Mouse (Mus musculus) midbrain, embryonic 16.5 days (tissue): Measurements from ENCODE around the gene Chid1. TPM values are rescaled to one million over a fixed set of nuclear protein-coding genes. Genes with fewer than 3 reads are reported as not detected.
A peak's percentile ranks its signal among the peaks of the same experiment; 100 is the strongest.
"Not testable (repeated sequence)": the region's sequence is repeated elsewhere in the genome, so short reads cannot be mapped to it uniquely, and the experiment has no call there.

Experiments
- ATAC-seq: fragments of 200-750 bp; cut with Nextera tagmentation; 2 replicates; pipeline ENCODE4 v1.8.0; 2017; ENCODE audit warnings: moderate TSS enrichment
- H3K27ac ChIP-seq: fragments of 300-500 bp; sonication (generic); 2 replicates; pipeline ENCODE4 v1.5.1; 2014; ENCODE audit warnings: mild to moderate bottlenecking, low read length, mixed read lengths
- H3K27me3 ChIP-seq: fragments of 300-500 bp; sonication (generic); 2 replicates; pipeline ENCODE4 v1.6.1; 2014; ENCODE audit warnings: low read depth, low read length, mixed read lengths; ENCODE audit not compliant: control insufficient read depth, insufficient read depth
- H3K36me3 ChIP-seq: fragments of 300-500 bp; sonication (generic); 2 replicates; pipeline ENCODE4 v1.6.1; 2014; ENCODE audit warnings: mild to moderate bottlenecking, low read length, moderate library complexity, mixed read lengths; ENCODE audit not compliant: control insufficient read depth, insufficient read depth
- H3K4me1 ChIP-seq: fragments of 300-500 bp; sonication (generic); 2 replicates; pipeline ENCODE4 v1.6.1; 2014; ENCODE audit warnings: mild to moderate bottlenecking, low read length, mixed read lengths; ENCODE audit not compliant: control insufficient read depth, insufficient read depth
- H3K4me2 ChIP-seq: fragments of 300-500 bp; sonication (generic); 2 replicates; pipeline ENCODE4 v1.6.1; 2014; ENCODE audit warnings: mild to moderate bottlenecking, low read length, mixed read lengths
- H3K4me3 ChIP-seq: fragments of 300-500 bp; sonication (generic); 2 replicates; pipeline ENCODE4 v1.5.1; 2014; ENCODE audit warnings: low read depth, mild to moderate bottlenecking, low read length, moderate library complexity, mixed read lengths
- H3K9ac ChIP-seq: fragments of 300-500 bp; sonication (generic); 2 replicates; pipeline ENCODE4 v1.6.1; 2014; ENCODE audit warnings: low read depth, low read length, mixed read lengths
- H3K9me3 ChIP-seq: fragments of 300-500 bp; sonication (generic); replicated peaks from 2 replicates; pipeline ENCODE4 v1.6.1; 2014; ENCODE audit warnings: mild to moderate bottlenecking, low read length, mixed read lengths; ENCODE audit not compliant: control insufficient read depth, poor library complexity, severe bottlenecking
- WGBS: fragments of 180-500 bp; shearing (Covaris S2); extraction: QIAGEN DNeasy Blood & Tissue Kit; methylation state at CpG from one replicate; pipeline ENCODE4 v1.1.7; 2014; 5-methylcytosine and 5-hydroxymethylcytosine counted together
- polyA plus RNA-seq: library from polyadenylated mRNA; unstranded; fragments of >200 nt; fragmentation: Nextera tagmentation; extraction: Ambion mirVana; gene quantifications from 2 replicates; pipeline ENCODE4 v1.2.1, GENCODE M21; 2015

The Chid1 gene
- polyA plus RNA-seq, 1 experiment from 2014 or later, result 52.8 TPM

- Histone ChIP-seq H3K27ac (no peak overlapping the region), H3K4me2 (no peak overlapping the region), H3K27me3 (no peaks in the 10 kb centered on the region), H3K9ac (no peak overlapping the region), H3K4me1 (peaks cover 23% of the 10 kb centered on the region), H3K4me3 (no peak overlapping the region), H3K9me3 (no peaks in the 10 kb centered on the region), H3K36me3 (peaks cover 14% of the 10 kb centered on the region; the same call in 1 of the 2 replicates)
- no peak for ATAC-seq
These were observed 87.7 kb downstream of the Chid1 start for GRCm38 (mm10) chr7:141451928-141452327.

- H3K4me2 ChIP-seq, result peak within 1 kb of the TSS; percentile 68
- peaks cover 14% of the 10 kb centered on the region; the same call in 1 of the 2 replicates for H3K36me3 ChIP-seq
- peak; percentile 95 for ATAC-seq
- H3K4me3 ChIP-seq, result peak within 1 kb of the TSS; percentile 87
- H3K9me3 ChIP-seq, result no peaks in the 10 kb centered on the region
- peaks cover 13% of the 10 kb centered on the region for H3K4me1 ChIP-seq
- WGBS, result under 1% methylated on average over 63 of the region's 63 CpGs
- H3K9ac ChIP-seq, result peak within 1 kb of the TSS; percentile 85
- H3K27me3 ChIP-seq, result no peaks in the 10 kb centered on the region
- peak within 1 kb of the TSS; percentile 97 for H3K27ac ChIP-seq
These were observed 92.3 kb downstream of the Chid1 start, which contains the start of gene Rplp2 for GRCm38 (mm10) chr7:141447110-141447991. TSS of gene Rplp2 (plus strand) at chr7:141447370.

GRCm38 (mm10) chr7:141446374-141446773 is 93.3 kb downstream of the Chid1 start:
- not testable (repeated sequence) for H3K36me3 ChIP-seq, H3K9me3 ChIP-seq, H3K4me3 ChIP-seq, H3K27me3 ChIP-seq, ATAC-seq, H3K27ac ChIP-seq, H3K9ac ChIP-seq
- H3K4me2 ChIP-seq, result peak overlapping the region; percentile 60
- 73% methylated on average over 3 of the region's 3 CpGs for WGBS
- peaks cover 13% of the 10 kb centered on the region for H3K4me1 ChIP-seq

GRCm38 (mm10) chr7:141443828-141444237 is 95.8 kb downstream of the Chid1 start, which contains the start of gene Pidd1:
TSS of gene Pidd1 (minus strand) at chr7:141444025.
- no peak for ATAC-seq

More at GRCm38 (mm10) chr7:141443828-141444237, 95.8 kb downstream of the Chid1 start, which contains the start of gene Pidd1:
- peaks cover 7% of the 10 kb centered on the region for H3K4me1 ChIP-seq
- H3K27me3 ChIP-seq, result no peaks in the 10 kb centered on the region
- H3K9ac ChIP-seq, result peak within 1 kb of the TSS; percentile 50
- no peaks in the 10 kb centered on the region; the same call in 1 of the 2 replicates for H3K36me3 ChIP-seq
- H3K9me3 ChIP-seq, result no peaks in the 10 kb centered on the region
- H3K4me3 ChIP-seq, result peak within 1 kb of the TSS; percentile 32
- H3K27ac ChIP-seq, result no peak within 1 kb of the TSS
- WGBS, result under 1% methylated on average over 25 of the region's 25 CpGs
- peak within 1 kb of the TSS; percentile 50 for H3K4me2 ChIP-seq

Other genes with a start within 250 kb of the Chid1 start
- 0.58 and 1.2 TPM in 2 replicates for gene Drd4, start 247.9 kb downstream of the Chid1 start, polyA plus RNA-seq
- 211 and 237 TPM in 2 replicates for gene Deaf1, start 212.2 kb downstream of the Chid1 start, polyA plus RNA-seq
- 53.1 and 54.7 TPM in 2 replicates for gene Tmem80, start 212.1 kb downstream of the Chid1 start, polyA plus RNA-seq
- 0.61 and 1.0 TPM in 2 replicates for gene Eps8l2, start 201.0 kb downstream of the Chid1 start, polyA plus RNA-seq
- gene Taldo1, start 147.7 kb downstream of the Chid1 start, polyA plus RNA-seq, result 291 and 309 TPM in 2 replicates
- gene Gatd1, start 125.7 kb downstream of the Chid1 start, polyA plus RNA-seq, result 48.5 and 54.9 TPM in 2 replicates
- gene Cend1, start 110.4 kb downstream of the Chid1 start, polyA plus RNA-seq, result 109 and 151 TPM in 2 replicates
- 108 and 121 TPM in 2 replicates for gene Slc25a22, start 102.0 kb downstream of the Chid1 start, polyA plus RNA-seq
- gene Pidd1, start 95.8 kb downstream of the Chid1 start, polyA plus RNA-seq, result 2.4 and 2.5 TPM in 2 replicates
- gene Rplp2, start 92.5 kb downstream of the Chid1 start, polyA plus RNA-seq, result 607 and 649 TPM in 2 replicates
- 16.9 and 17.7 TPM in 2 replicates for gene Pnpla2, start 84.7 kb downstream of the Chid1 start, polyA plus RNA-seq
- 6.6 and 7.1 TPM in 2 replicates for gene Cracr2b, start 78.8 kb downstream of the Chid1 start, polyA plus RNA-seq
- 17.1 and 17.5 TPM in 2 replicates for gene Cd151, start 72.5 kb downstream of the Chid1 start, polyA plus RNA-seq
- 73.3 and 74.0 TPM in 2 replicates for gene Polr2l, start 64.7 kb downstream of the Chid1 start, polyA plus RNA-seq
- gene Tspan4, start 64.6 kb downstream of the Chid1 start, polyA plus RNA-seq, result 45.8 and 49.1 TPM in 2 replicates
- gene Ap2a2, start 22.3 kb upstream of the Chid1 start, polyA plus RNA-seq, result 132 and 137 TPM in 2 replicates
- gene Muc6, start 115.5 kb upstream of the Chid1 start, polyA plus RNA-seq, result 0.23 and 0.26 TPM in 2 replicates
- 0.16 and 0.67 TPM in 2 replicates for gene Muc2, start 150.5 kb upstream of the Chid1 start, polyA plus RNA-seq
- not detected in 2 replicates for gene Muc5ac, start 249.1 kb upstream of the Chid1 start, polyA plus RNA-seq